Mouse (Mus musculus) cortical plate, adult 2 months (tissue): ENCODE data around the gene Ugt1a2. TPM values are rescaled to one million over a fixed set of nuclear protein-coding genes. Genes with fewer than 3 reads are reported as not detected.

Experiments
- H3K27ac ChIP-seq: fragments of 200-500 bp; 2 replicates; pipeline ENCODE4 v1.5.1; 2012; ENCODE audit warnings: low read length, control low read depth, inconsistent platforms; ENCODE audit not compliant: insufficient read depth
- H3K4me1 ChIP-seq: fragments of 200-500 bp; 2 replicates; pipeline ENCODE4 v1.6.1; 2011; ENCODE audit warnings: low read length; ENCODE audit not compliant: control insufficient read depth, insufficient read depth
- H3K4me3 ChIP-seq: fragments of 200-500 bp; 2 replicates; pipeline ENCODE4 v1.5.1; 2011; ENCODE audit warnings: mild to moderate bottlenecking, low read length, control low read depth; ENCODE audit not compliant: insufficient read depth
- CTCF ChIP-seq: fragments of 200-500 bp; IDR thresholded peaks from 2 replicates; pipeline ENCODE4 v1.5.1; 2011; ENCODE audit warnings: mild to moderate bottlenecking, control low read depth, low read length; ENCODE audit not compliant: insufficient read depth; ENCODE audit errors: extremely low read depth
- POLR2A ChIP-seq: fragments of 200-500 bp; IDR thresholded peaks from 2 replicates; pipeline ENCODE4 v1.6.1; 2011; ENCODE audit warnings: mild to moderate bottlenecking, low read length, control low read depth; ENCODE audit not compliant: insufficient read depth; ENCODE audit errors: extremely low read depth
- polyA plus RNA-seq: library from polyadenylated mRNA; depleted of rRNA; stranded (reverse); fragments of >200 nt; gene quantifications from 2 replicates; pipeline ENCODE4 v1.2.3, GENCODE M21; 2012

The Ugt1a2 gene
- polyA plus RNA-seq, 1 experiment, result not detected

- no peak for TF ChIP-seq POLR2A
- TF ChIP-seq CTCF, result no peak
- Histone ChIP-seq H3K4me1 (no peaks in the 10 kb centered on the region), H3K27ac (no peak overlapping the region), H3K4me3 (no peak overlapping the region)
Observed at GRCm38 (mm10) chr1:88255989-88256754, 55.8 kb downstream of the Ugt1a2 start.

- no peaks in the 10 kb centered on the region for H3K4me1 ChIP-seq
- TF ChIP-seq POLR2A (no peak), CTCF (no peak)
- no peak overlapping the region for H3K4me3 ChIP-seq
- no peak overlapping the region for H3K27ac ChIP-seq
Observed at GRCm38 (mm10) chr1:88256886-88257663, 56.7 kb downstream of the Ugt1a2 start.

- TF ChIP-seq POLR2A (no peak), CTCF (no peak)
Observed at GRCm38 (mm10) chr1:88257681-88258080, 57.3 kb downstream of the Ugt1a2 start.

GRCm38 (mm10) chr1:88258361-88258760 lies 58.0 kb downstream of the Ugt1a2 start:
- TF ChIP-seq CTCF (no peak), POLR2A (no peak)
- Histone ChIP-seq H3K27ac (no peak overlapping the region), H3K4me3 (no peak overlapping the region), H3K4me1 (no peaks in the 10 kb centered on the region)

More at GRCm38 (mm10) chr1:88257681-88258080, 57.3 kb downstream of the Ugt1a2 start:
- no peaks in the 10 kb centered on the region for H3K4me1 ChIP-seq
- no peak overlapping the region for H3K27ac ChIP-seq
- no peak overlapping the region for H3K4me3 ChIP-seq

- H3K4me3 ChIP-seq, result no peak overlapping the region
- no peak for TF ChIP-seq CTCF
- no peak for TF ChIP-seq POLR2A
- H3K27ac ChIP-seq, result no peak overlapping the region
- H3K4me1 ChIP-seq, result no peaks in the 10 kb centered on the region
Observed at GRCm38 (mm10) chr1:88258881-88259642, 58.7 kb downstream of the Ugt1a2 start.

- TF ChIP-seq POLR2A, result no peak
- TF ChIP-seq CTCF, result no peak
- H3K27ac ChIP-seq, result no peak overlapping the region
- no peak overlapping the region for H3K4me3 ChIP-seq
- no peaks in the 10 kb centered on the region for H3K4me1 ChIP-seq
Observed at GRCm38 (mm10) chr1:88259643-88260024, 59.2 kb downstream of the Ugt1a2 start.

- Histone ChIP-seq H3K4me3 (no peak overlapping the region), H3K27ac (no peak overlapping the region), H3K4me1 (no peaks in the 10 kb centered on the region)
- no peak for TF ChIP-seq POLR2A
- no peak for TF ChIP-seq CTCF
Observed at GRCm38 (mm10) chr1:88260114-88260513, 59.7 kb downstream of the Ugt1a2 start.

GRCm38 (mm10) chr1:88260604-88261377 lies 60.4 kb downstream of the Ugt1a2 start:
- TF ChIP-seq CTCF (no peak), POLR2A (no peak)
- no peak overlapping the region for H3K4me3 ChIP-seq

GRCm38 (mm10) chr1:88261706-88262105 lies 61.3 kb downstream of the Ugt1a2 start:
- Histone ChIP-seq H3K4me3 (no peak overlapping the region), H3K27ac (no peak overlapping the region), H3K4me1 (no peaks in the 10 kb centered on the region)
- no peak for TF ChIP-seq CTCF
- TF ChIP-seq POLR2A, result no peak

More at GRCm38 (mm10) chr1:88260604-88261377, 60.4 kb downstream of the Ugt1a2 start:
- Histone ChIP-seq H3K4me1 (no peaks in the 10 kb centered on the region), H3K27ac (no peak overlapping the region)
